Mouse (Mus musculus) stomach, embryonic 16.5 days (tissue): Measurements from ENCODE around the gene Rfx4. TPM values are rescaled to one million over a fixed set of nuclear protein-coding genes. Genes with fewer than 3 reads are reported as not detected.

Source experiments
- ATAC-seq: fragments of 200-750 bp; cut with Nextera tagmentation; 2 replicates; pipeline ENCODE4 v1.8.0; 2017; ENCODE audit warnings: moderate number of reproducible peaks, moderate TSS enrichment; ENCODE audit not compliant: insufficient read depth, low FRiP score
- H3K27ac ChIP-seq: fragments of 300-500 bp; sonication (generic); 2 replicates; pipeline ENCODE4 v1.5.1; 2014; ENCODE audit warnings: low read length
- H3K27me3 ChIP-seq: fragments of 300-500 bp; sonication (generic); 2 replicates; pipeline ENCODE4 v1.6.1; 2014; ENCODE audit warnings: low read length, control low read depth, mixed read lengths; ENCODE audit not compliant: control insufficient read depth, insufficient read depth
- H3K36me3 ChIP-seq: fragments of 300-500 bp; sonication (generic); 2 replicates; pipeline ENCODE4 v1.6.1; 2014; ENCODE audit warnings: low read length; ENCODE audit not compliant: control insufficient read depth, insufficient read depth
- H3K4me1 ChIP-seq: fragments of 300-500 bp; sonication (generic); 2 replicates; pipeline ENCODE4 v1.6.1; 2014; ENCODE audit warnings: low read length, control low read depth, mixed read lengths; ENCODE audit not compliant: control insufficient read depth, insufficient read depth
- H3K4me2 ChIP-seq: fragments of 300-500 bp; sonication (generic); 2 replicates; pipeline ENCODE4 v1.6.1; 2014; ENCODE audit warnings: low read depth, low read length, mixed read lengths
- H3K4me3 ChIP-seq: fragments of 300-500 bp; sonication (generic); replicated peaks from 2 replicates; pipeline ENCODE4 v1.5.1; 2014; ENCODE audit warnings: mild to moderate bottlenecking, low read length
- H3K9ac ChIP-seq: fragments of 300-500 bp; sonication (generic); 2 replicates; pipeline ENCODE4 v1.6.1; 2014; ENCODE audit warnings: low read length
- H3K9me3 ChIP-seq: fragments of 300-500 bp; sonication (generic); replicated peaks from 2 replicates; pipeline ENCODE4 v1.6.1; 2016; ENCODE audit warnings: low read length, control low read depth; ENCODE audit not compliant: control insufficient read depth
- WGBS: fragments of 180-500 bp; shearing (Covaris S2); extraction: QIAGEN DNeasy Blood & Tissue Kit; methylation state at CpG from one replicate; pipeline ENCODE4 v1.1.7; 2014; 5-methylcytosine and 5-hydroxymethylcytosine counted together
- polyA plus RNA-seq: library from polyadenylated mRNA; unstranded; fragments of >200 nt; fragmentation: Nextera tagmentation; extraction: Ambion mirVana; gene quantifications from 2 replicates; pipeline ENCODE4 v1.2.1, GENCODE M21; 2015

Rfx4 gene
- polyA plus RNA-seq, 1 experiment from 2014 or later, result not detected

DNA sequence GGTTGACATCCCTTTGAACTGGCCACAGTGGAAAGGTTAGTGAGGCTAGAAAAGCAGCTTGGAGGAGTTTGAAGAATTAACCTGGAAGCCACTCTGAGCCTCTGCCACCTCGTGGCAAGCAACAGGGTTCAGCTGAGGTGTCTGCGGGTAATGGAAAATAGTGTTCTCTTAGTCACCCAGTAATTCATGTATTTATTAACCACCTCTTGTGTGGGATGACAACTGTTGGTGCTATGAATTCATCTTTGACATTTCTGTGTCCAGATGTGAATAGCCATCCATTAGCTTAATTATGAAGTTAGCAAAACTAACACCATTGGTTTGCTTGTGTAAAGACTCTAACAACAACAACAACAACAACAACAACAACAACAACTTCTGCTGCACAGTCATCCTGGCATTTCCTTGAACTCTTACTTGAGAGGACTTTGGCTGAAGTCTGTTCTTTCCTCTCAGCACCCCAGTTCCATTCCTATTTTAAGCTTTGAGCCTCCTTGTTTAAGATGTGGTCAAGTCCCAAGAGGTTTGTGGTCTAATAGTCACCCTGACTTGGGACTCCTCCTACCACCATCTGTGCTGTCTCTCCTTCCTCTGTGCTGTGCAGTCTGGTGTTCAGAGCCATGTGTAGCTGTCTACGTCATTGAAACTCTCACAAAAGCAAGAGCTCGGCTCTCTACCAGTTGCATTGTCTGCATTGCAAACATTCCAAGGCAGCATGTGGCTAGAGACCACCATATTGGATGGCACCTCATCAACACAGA lies 60.0 kb downstream of the Rfx4 start:
- WGBS, result 63% methylated on average over 4 of the region's 4 CpGs
- Histone ChIP-seq H3K27me3 (no peaks in the 10 kb centered on the region), H3K4me1 (no peaks in the 10 kb centered on the region), H3K9me3 (no peaks in the 10 kb centered on the region), H3K27ac (no peak overlapping the region), H3K36me3 (no peaks in the 10 kb centered on the region), H3K9ac (no peak overlapping the region), H3K4me3 (no peak overlapping the region), H3K4me2 (no peak overlapping the region)
- ATAC-seq, result no peak

DNA sequence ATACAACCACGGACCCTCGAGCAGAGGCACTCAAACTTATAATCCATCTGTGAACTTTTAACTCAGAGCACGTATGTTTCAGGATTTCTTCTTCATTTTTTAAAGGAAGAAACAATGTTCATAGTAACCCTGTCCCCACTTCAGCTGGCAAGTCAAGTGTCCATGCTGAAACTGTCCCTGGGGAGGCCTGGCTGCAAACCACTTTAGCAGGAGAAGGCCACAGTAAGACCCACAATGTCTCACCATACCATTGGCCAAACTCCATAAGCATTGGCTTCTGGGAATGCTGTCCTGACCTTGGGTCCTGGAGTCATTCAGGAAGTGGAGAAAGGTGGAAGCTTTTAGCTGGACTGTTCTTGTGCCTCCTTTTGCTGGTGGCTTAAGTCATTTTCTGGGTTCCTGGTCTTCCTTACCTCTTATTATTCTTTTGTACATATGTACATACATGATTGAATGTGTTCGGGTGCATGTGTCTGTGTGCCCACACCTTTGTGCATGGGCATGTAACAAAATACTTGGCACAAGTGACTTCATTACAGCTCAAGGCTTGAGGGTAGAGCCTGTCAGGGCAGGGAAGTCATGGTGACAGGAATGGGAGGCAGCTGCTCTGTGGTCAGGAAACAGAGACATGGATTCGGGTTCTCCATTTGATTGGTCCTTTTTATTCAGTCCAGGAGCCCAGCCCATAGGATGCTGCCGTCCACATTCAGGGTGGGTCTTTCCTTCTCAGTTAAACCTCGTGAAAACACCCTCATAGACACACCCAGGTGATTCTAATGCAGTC lies 61.4 kb downstream of the Rfx4 start:
- Histone ChIP-seq H3K36me3 (no peaks in the 10 kb centered on the region), H3K4me2 (no peak overlapping the region), H3K4me3 (no peak overlapping the region), H3K9me3 (no peaks in the 10 kb centered on the region), H3K27ac (no peak overlapping the region), H3K27me3 (no peaks in the 10 kb centered on the region), H3K4me1 (no peaks in the 10 kb centered on the region), H3K9ac (no peak overlapping the region)
- ATAC-seq, result no peak
- WGBS, result 79% methylated on average over 7 of the region's 7 CpGs

DNA sequence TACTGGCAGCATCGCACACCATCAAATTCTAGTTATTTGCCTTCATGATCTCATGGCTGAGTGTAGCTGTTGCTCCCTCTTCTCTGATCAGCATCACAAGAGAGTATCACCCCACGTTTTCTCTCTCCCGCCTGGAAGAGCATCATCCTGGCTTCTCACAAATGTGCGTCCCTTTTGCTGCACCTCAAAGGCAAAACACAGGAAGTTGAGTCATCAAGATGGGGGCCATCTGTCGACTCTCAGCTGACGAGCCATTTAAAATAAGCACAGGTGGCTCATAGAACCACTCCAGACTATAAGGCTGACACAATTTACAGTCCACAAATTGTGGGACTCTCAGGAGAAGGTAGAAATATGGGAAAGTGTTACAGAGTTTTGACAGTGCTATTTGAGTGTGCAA lies 63.8 kb downstream of the Rfx4 start:
- no peaks in the 10 kb centered on the region for H3K36me3 ChIP-seq
- no peaks in the 10 kb centered on the region for H3K27me3 ChIP-seq
- no peaks in the 10 kb centered on the region for H3K4me1 ChIP-seq
- no peak overlapping the region for H3K4me2 ChIP-seq
- ATAC-seq, result no peak
- no peaks in the 10 kb centered on the region for H3K9me3 ChIP-seq
- no peak overlapping the region for H3K27ac ChIP-seq
- H3K9ac ChIP-seq, result no peak overlapping the region
- H3K4me3 ChIP-seq, result no peak overlapping the region
- WGBS, result 38% methylated on average over 6 of the region's 6 CpGs

DNA sequence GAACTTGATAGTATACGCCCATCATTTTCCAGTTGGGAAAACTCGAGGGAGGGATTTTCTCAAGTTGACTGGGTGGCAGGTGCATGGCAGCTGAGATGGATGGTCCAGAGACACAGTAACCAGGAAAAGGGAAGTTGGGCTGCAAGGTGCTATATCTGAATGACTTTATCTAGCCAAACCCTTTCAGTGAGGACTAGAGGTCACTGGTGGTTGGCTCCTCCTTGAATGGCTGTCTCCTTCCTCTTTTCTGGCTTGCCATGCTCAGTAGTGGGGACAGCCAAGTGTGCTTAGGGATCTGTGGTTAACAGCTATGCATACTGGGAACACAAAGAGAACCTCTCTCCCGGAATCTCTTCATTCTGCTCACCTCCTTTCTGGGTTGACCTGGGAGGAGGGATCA lies 64.4 kb downstream of the Rfx4 start:
- Histone ChIP-seq H3K4me2 (no peak overlapping the region), H3K4me1 (no peaks in the 10 kb centered on the region), H3K36me3 (no peaks in the 10 kb centered on the region), H3K4me3 (no peak overlapping the region), H3K9ac (no peak overlapping the region), H3K27me3 (no peaks in the 10 kb centered on the region), H3K9me3 (no peaks in the 10 kb centered on the region), H3K27ac (no peak overlapping the region)
- WGBS, result 46% methylated on average over 3 of the region's 3 CpGs
- no peak for ATAC-seq

DNA sequence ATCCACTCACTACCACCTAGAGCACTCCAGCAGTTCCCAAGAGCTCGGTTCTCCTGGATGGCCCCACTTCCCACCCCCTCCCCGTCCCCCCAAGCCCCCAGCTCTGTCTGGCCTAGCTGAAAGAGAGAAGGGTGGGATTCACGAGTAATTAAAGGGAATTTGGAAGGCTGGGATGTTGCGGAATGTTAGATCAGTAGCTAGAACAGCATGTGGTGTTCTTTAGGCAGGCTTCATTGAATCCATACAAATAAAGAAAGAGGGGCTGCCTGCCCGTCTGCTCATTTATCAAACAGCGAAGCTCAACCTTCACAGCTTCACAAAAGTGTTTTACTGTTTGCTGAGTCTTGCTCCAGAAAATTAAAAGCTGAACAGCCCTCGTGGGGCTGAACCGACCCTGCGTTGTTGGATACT lies 66.9 kb downstream of the Rfx4 start:
- no peak overlapping the region for H3K9ac ChIP-seq
- H3K27me3 ChIP-seq, result no peaks in the 10 kb centered on the region
- no peaks in the 10 kb centered on the region for H3K9me3 ChIP-seq
- no peak overlapping the region for H3K27ac ChIP-seq
- no peak overlapping the region for H3K4me2 ChIP-seq
- H3K36me3 ChIP-seq, result no peaks in the 10 kb centered on the region
- H3K4me3 ChIP-seq, result no peak overlapping the region
- WGBS, result 36% methylated on average over 9 of the region's 9 CpGs
- no peaks in the 10 kb centered on the region for H3K4me1 ChIP-seq
- ATAC-seq, result no peak

DNA sequence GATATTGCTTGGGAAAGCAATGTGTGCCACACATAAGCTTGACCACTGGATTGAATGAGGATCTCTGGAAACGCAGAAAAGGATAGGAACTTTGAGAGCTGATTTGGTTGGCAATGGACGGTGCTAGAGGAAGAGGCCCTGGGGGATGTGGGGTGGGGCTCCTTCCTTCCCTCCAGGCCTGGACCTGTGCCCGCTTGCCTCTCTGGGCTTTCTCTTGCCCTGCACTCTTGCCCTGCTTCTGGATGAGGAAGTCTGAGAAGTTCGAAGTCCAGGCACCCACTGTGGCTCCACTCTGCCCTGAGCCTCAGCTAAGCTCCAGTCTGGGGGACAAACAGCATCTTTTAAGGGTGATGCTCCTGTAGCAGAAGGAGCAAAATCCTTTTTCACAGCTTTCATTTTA lies 67.8 kb downstream of the Rfx4 start:
- Histone ChIP-seq H3K4me2 (no peak overlapping the region), H3K4me3 (no peak overlapping the region), H3K36me3 (no peaks in the 10 kb centered on the region), H3K27me3 (no peaks in the 10 kb centered on the region), H3K9me3 (no peaks in the 10 kb centered on the region), H3K27ac (no peak overlapping the region), H3K4me1 (no peaks in the 10 kb centered on the region), H3K9ac (no peak overlapping the region)
- ATAC-seq, result no peak
- WGBS, result 57% methylated on average over 4 of the region's 4 CpGs

DNA sequence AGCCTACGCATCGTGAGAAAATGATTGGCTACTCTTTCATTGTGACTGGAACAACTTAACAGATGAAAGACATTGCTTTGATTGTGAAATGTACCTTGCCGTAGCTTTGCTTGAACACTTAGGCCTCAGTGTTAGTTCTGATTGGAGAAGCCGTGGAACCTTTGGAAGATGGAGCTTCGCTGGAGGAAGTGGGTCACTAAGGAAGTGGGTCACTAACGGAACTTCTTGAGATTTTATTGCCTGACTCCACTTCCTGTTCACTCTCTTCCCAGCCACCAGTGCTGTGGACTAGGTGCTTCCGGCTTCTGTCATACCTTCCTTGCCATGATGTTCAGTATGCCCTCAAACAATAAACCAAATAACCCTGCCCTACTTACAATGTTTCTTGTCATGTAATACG lies 73.1 kb downstream of the Rfx4 start:
- Histone ChIP-seq H3K9me3 (no peaks in the 10 kb centered on the region), H3K4me2 (no peak overlapping the region), H3K27me3 (no peaks in the 10 kb centered on the region), H3K4me3 (no peak overlapping the region), H3K9ac (no peak overlapping the region), H3K27ac (no peak overlapping the region), H3K36me3 (no peaks in the 10 kb centered on the region), H3K4me1 (no peaks in the 10 kb centered on the region)
- no peak for ATAC-seq
- WGBS, result 79% methylated on average over 8 of the region's 8 CpGs

DNA sequence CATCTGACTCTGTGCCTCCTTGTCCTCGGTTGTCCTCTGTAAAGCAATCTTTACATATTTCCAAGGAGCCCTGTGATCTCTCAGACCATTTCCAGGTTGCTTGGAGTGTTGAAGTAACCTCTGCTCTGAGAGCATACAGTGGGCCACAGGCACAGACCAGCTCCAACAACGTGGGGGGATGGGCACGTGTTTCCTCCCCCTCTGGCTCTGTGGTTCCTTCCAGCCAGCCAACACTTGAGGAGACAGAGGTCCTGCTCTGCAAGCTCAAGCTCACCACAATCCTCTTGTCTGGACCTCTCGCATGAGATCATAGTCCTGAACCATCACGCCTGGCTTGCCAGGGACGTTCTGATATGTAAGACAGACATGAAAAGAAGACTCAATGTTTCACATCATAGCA lies 79.7 kb downstream of the Rfx4 start:
- H3K9me3 ChIP-seq, result no peaks in the 10 kb centered on the region
- no peak overlapping the region for H3K4me3 ChIP-seq
- no peak for ATAC-seq
- H3K9ac ChIP-seq, result no peak overlapping the region
- 63% methylated on average over 6 of the region's 6 CpGs for WGBS
- no peaks in the 10 kb centered on the region for H3K27me3 ChIP-seq
- H3K4me2 ChIP-seq, result no peak overlapping the region
- no peaks in the 10 kb centered on the region for H3K36me3 ChIP-seq
- no peak overlapping the region for H3K27ac ChIP-seq
- H3K4me1 ChIP-seq, result no peaks in the 10 kb centered on the region

DNA sequence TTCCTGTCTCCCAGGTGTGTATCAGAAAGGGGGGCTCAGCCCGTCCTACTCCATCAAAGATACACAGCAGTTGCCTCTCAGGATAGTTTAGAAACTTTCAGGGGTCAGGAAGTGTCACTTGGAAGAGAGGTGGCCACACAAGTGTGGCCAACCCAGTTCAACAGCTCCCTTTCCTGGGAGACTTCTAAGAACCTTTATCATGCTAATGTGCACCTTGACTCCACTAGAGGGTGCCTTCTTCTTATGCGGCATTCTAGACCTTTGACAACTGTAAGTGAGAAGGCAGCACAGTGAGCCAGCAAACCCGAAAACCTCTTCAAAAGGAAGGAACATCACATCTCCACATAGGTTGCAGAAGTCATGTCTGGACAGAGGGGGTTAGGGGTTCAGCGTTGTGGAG lies 80.2 kb downstream of the Rfx4 start:
- H3K36me3 ChIP-seq, result no peaks in the 10 kb centered on the region
- H3K4me3 ChIP-seq, result no peak overlapping the region
- 21% methylated on average over 4 of the region's 4 CpGs for WGBS
- no peaks in the 10 kb centered on the region for H3K4me1 ChIP-seq
- no peak overlapping the region for H3K27ac ChIP-seq
- ATAC-seq, result no peak
- H3K27me3 ChIP-seq, result no peaks in the 10 kb centered on the region
- no peak overlapping the region for H3K4me2 ChIP-seq
- no peak overlapping the region for H3K9ac ChIP-seq
- H3K9me3 ChIP-seq, result no peaks in the 10 kb centered on the region
